Mouse (Mus musculus): Measurements from ENCODE around the gene Cdca3.
"Not testable (repeated sequence)": the region's sequence is repeated elsewhere in the genome, so short reads cannot be mapped to it uniquely, and the experiment has no call there.

Gene Cdca3

DNA sequence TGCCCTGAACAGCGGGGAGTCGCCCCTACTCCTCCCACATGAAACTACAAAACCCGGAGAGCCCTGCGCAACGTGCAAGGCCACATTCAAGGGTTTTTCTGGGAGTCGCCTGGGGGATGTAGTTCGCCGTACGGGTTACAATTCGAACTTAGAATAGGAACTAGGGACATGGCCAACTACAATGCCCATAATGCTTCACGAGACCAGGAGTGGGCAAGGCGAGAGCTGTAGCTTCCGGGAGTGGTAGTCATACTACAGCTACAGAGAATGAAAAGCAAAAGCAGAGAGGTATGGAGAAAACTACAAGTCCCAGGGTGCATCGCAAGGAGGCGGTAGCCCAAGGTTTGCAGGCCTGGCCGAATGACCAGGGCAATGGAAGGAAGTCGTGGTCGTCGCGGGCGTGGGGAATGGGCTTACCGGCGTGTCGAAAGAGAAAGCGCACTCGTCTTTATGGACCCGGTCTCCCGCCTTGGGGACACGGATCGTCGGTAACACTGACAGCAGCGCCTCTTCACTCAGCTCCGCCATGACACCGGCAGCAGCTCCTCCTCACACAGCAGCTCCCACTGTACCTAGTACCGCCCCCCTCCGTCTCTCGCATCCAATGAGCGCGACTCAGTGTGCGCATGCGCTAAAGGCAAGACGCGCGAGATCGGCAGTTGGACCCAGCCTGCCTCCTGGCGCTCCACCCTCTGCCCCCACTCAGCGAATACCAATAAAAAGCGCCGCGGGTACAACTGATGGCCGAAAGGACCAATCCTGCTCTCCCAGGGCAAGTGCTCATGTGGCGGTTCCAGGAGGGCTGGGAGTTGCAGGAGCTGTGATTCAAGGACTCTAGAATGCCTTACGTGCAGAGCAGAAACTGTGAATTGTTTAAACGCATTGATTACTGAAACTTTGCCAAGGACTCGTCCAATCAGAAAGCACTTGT, at the start of gene Cdca3, which contains the start of gene Usp5:
Gene Cdca3, plus strand, starts transcription at position 680 of the 931 bp plus-strand sequence.
Gene Usp5, minus strand, starts transcription at position 617 of the 931 bp plus-strand sequence.
- peak; percentile 100 for DNase-seq (ENCODE audit: low spot score in 2 of 2)

DNA sequence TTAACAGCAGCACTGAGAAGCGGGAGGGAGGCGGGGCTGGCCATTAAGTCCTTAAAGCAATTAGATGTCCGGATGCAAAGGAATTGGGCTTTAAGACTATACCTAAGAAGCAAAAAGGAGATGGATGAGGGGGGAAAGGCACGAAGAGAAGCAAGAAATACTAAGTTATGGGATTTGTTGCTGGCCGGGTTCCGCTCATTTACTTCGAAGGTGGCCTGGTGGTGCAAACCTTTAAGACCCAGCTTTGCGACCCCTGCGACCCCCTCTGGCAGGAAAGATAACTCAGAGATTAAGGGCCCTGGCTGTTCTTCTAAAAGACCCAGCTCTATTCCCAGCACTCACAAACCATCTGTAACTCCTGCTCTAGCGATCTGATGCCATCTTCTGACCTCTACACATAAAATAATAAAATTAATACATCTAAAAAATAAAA, 49.3 kb upstream of the Cdca3 start:
- DNase-seq (ENCODE audit: low spot score in 2 of 2): no peak

DNA sequence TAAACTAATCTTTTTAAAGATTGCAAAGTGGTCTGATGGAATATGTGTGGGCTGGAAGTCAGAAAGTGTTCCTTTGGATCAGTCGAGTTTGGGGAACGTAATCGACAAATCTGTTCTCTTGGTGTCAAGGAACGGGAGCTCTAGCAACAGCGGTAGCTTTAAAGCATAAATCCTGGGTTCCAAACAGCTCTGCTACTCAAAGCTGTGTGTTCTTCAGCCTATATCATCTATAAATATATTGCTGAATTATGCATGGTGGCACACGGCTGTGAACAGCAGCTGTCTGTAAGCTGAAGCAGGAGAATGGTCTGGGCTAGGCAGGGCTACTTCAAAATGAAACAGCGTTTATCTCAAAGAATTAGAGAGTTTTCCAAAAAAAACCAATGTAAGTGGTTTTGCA, 48.4 kb upstream of the Cdca3 start:
- no peak for DNase-seq (ENCODE audit: low spot score in 2 of 2)

DNA sequence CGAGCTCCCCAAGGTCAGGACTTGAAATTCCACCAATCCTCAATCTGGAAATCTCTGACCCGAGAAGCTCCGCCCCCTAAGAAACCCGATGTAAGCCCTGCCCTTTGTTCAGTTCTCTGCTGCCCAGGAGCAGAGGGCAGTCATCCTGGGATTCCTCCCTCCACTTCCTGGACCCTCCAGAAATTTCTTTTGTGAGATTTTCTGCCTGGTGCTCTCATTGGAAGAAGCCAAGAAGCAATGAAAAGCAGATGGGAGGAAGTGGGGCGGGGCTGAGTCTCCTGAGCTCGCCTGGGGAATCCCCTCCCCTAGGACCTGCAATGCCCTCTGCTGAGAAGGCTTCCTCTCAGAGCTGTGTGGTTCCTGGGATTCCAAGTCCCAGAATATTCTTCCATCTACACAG, 46.9 kb upstream of the Cdca3 start:
- no peak for DNase-seq (ENCODE audit: low spot score in 2 of 2)

DNA sequence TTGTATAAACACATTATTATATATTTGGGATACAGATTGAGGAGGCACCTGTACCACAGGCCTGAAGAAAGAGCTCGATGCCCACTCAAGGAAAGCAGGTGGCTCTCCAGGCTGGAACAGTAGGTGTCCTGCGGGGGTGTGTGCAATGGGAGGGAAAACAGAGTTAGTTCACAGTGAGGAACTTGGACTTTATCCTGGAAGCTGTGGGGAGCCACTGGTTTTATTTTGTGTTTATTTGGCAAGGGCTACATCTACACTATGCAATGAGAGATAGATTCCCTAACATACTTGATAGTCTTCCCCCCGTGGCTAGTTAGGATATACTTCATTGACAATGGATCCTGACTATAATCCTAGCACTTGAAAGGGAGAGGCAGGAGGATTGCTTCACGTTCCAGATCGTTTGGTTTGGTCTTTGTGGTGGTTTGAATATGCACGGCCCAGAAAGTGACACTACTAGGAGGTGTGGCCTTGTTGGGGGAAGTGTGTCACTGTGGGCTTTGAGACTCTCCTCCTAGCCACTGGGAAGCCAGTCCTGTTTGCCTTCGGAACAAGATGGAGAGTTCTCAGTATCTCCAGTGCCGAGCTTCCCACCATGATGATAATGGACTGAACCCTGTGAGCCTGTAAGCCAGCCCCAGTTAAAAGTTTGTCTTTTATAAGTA, 42.5 kb upstream of the Cdca3 start:
- DNase-seq (ENCODE audit: low spot score in 2 of 2): no peak

DNA sequence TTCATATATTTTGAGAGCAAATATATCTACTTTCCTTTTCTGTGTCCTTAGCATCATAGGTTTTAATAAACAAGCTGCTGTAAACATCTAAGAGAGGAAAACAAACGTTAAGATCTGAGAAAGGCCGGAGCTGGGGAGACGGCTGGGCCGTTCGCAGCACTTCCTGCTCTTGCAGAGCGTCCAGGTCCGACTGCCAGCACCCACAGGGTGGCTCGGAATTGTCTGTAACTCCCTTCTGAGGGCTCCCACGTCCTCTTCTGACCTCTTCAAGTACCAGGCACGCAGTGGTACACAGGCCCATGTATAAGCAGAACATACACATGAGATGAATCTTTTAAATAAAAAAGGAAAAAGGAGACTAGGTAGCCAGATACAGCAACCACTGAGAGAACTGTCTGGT, 41.6 kb upstream of the Cdca3 start:
- no peak for DNase-seq (ENCODE audit: low spot score in 2 of 2)

DNA sequence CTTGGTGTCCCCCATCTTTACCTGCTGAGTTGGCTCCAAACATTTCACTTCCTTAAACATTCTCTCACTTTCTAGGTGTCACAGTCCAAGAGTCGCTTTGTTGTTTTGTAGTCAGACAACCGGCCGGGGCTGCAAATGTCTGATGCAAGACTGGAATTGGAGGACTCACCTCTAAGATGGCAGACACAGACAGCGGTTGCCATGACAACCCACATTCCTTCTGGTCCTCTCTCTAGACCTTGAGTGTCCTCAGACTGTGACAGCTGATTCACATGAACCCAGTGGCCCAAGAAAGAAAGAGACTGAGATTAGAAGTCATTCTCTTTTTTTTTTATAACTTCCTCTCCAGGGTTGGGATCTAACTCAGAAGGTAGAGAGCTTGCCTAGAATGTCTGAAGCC, 39.8 kb upstream of the Cdca3 start:
- no peak for DNase-seq (ENCODE audit: low spot score in 2 of 2)

DNA sequence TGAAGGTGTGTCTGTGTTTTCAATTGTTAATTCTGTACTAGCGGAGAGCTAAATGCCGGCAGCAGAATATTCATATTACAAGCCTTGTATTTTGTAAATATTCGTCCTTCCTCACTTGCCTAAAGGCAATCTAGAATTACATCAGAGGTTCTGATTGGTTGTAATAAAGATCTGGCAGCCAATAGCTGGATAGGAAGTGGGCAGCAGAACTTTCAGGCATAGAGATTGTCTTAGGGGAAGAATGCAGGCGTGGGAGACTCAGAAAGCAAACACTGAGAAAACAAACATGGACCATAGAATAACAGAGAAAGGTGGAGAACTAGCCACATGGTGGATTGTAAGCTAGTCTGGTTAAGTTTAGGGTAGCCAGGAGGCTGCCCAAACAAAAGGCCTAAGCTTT, 39.2 kb upstream of the Cdca3 start:
- DNase-seq (ENCODE audit: low spot score in 2 of 2): no peak

DNA sequence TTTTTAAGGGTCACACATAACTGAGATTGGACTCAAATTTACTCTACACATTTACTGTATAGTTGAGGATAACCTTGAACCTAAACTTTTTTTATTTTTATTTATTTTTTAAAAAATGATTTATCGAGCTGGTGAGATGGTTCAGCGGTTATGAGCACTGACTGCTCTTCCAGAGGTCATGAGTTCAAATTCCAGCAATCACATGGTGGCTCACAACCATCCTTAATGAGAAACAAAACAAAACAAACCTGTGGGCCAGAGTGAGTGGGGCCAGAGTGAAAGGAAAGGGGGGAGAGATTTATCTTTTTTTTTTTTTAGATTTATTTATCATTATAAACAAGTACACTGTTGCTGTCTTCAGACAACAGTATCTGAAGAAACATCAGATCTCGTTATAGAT, 37.4 kb upstream of the Cdca3 start:
- no peak for DNase-seq (ENCODE audit: low spot score in 2 of 2)

DNA sequence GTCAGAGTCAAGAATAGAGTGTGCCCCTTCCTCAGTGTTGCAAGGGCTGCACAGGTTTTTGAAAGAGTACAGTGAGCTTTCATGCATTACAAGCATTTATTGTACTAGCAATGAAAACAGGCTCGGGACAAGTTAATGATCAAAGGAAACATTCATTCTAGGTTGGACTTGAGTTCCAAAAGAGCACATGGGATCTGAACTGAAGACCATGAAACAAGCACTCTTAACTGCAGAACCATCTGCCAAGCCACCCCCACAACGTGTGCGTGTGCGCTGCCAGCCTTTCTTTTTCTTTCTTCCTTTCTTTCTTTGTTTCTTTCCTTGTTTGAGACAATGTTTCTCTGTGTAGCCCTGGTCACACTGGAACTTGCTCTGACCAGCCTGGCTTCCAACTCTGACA, 33.6 kb upstream of the Cdca3 start:
- no peak for DNase-seq (ENCODE audit: low spot score in 2 of 2)

DNA sequence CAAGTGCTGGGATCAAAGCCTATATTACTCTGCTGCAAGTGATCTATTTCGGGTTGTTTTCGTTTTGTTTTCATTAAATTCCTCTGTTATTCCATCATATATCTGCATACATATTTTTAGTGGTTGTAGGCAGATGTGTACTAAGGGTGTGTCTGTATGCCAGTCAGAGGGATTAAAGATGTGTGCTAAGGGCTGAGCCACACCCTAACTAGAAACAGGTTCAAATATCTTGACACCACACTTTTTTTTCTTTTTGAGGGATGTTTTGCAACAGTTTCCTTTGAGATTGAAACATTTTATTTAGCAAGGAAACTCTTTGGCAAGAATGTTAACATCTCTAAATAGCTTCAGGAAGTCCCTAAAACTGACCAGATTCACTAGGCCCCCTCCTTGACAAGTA, 33.1 kb upstream of the Cdca3 start:
- DNase-seq (ENCODE audit: low spot score in 2 of 2): no peak

DNA sequence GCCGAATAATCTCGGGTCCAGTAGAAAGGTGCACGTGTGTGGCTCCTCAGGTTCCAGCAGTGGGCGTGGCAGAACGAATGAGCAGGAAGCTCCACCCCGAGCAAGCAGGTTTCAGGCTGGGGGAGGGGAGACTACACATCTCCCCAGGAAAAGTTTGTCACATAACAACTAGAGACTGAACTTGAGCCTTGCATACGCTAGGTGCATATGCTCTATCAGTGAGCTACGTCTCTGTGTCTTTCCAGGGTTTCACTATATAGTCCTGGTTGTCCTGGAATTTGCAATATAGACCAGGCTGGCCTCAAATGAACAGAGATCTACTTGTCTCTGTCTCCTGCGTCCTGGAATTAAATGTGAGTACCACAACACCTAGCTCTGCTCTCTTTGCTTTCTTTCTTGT, 26.9 kb upstream of the Cdca3 start:
- DNase-seq (ENCODE audit: low spot score in 2 of 2): not testable (repeated sequence)

DNA sequence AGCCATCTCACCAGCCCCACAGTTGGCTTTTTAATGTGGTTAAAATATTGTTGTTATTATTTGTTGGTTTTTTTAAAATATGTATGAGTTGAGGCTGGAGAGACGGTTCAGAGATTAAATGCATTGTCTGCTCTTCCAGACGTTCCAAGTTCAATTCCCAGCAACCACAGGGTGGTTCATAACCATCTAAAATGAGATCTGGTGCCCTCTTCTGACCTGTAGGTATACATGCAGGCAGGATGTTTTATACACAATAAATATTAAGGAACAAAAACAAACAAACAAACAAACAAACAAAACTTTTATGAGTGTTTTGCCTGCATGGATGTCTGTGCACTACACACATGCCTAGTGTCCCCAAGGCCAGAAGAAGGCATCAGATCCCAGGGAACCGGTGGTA, 26.3 kb upstream of the Cdca3 start:
- DNase-seq (ENCODE audit: low spot score in 2 of 2): no peak

DNA sequence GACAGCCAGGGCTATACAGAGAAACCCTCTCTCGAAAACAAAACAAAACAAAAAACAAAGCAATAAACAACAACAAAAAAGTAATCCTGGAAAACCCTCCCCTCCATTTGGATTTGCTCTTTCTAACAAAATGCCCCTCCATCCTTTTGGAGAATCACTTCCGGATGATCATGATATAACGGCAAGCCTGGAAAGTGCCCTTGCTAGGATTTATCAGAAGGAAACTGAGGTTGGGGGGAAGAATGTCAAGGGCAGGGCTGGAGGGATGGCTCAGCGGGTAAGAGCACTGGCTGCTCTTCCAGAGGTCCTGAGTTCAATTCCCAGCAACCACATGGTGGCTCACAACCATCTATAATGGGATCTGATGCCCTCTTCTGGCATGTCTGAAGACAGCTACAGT, 25.7 kb upstream of the Cdca3 start:
- DNase-seq (ENCODE audit: low spot score in 2 of 2): not testable (repeated sequence)

DNA sequence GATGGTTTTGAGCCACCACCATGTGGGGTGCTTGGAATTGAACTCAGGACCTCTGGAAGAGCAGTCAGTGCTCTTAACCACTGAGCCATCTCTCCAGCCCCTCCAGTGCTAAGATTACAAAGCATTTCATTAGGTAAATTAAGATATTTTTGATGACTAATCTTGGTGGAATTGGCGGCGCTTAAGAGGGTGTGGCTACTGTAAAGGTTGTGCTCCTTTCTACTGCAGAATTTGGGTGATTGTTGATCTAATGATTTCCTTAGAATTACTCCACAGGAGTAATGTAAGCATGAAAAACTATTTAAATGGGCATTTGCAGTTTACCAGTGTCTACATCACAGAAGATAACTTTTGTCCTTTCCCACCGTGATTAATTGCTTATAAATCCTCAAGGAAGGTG, 25.0 kb upstream of the Cdca3 start:
- no peak for DNase-seq (ENCODE audit: low spot score in 2 of 2)

DNA sequence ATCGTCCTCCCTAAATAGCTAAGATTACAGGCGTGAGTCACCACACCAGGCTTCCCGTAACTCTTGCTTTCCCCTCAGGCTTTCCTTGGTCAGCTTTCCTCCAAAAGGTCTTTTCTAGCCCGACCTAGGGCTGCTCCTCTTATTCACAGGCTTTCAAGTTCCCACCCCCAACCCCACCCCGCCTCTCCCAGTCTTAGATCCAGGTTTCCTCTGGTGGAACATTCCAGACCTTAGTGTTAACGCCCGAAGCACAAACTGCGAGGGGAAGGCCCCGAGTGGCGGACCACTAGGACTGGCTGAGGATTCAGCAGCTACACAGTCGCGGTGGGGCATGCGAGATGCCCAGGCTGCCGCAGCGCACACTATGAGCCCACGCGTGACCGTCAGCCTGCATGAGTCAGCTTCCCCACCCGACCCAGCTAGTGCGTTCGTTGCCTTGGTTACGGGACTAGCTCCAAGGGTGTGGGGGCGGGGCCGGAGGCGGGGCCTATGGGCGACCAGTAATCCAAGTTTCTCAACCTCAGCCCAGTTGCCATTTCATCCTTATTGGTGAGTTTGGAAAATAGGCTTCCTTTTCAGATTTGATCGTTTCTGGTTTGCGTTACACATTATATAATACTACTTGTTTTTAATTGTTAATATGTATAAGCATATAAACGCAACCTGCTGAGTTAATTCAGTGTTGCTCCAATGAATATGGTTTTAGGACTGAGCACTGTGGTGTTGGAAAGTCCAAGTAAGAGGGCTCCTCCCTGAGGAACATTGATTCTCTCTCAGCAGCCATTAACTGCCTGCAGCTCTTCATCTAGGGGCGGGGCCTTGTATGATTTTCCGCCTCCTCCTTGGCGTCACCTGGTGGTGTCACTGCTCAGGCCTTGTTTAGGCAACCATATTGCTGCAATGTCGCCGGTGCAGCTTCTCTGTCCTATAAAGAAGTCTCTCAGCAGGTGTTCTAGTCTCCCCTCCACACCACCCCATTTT, 23.7 kb upstream of the Cdca3 start:
- DNase-seq (ENCODE audit: low spot score in 2 of 2): peak; percentile 98

DNA sequence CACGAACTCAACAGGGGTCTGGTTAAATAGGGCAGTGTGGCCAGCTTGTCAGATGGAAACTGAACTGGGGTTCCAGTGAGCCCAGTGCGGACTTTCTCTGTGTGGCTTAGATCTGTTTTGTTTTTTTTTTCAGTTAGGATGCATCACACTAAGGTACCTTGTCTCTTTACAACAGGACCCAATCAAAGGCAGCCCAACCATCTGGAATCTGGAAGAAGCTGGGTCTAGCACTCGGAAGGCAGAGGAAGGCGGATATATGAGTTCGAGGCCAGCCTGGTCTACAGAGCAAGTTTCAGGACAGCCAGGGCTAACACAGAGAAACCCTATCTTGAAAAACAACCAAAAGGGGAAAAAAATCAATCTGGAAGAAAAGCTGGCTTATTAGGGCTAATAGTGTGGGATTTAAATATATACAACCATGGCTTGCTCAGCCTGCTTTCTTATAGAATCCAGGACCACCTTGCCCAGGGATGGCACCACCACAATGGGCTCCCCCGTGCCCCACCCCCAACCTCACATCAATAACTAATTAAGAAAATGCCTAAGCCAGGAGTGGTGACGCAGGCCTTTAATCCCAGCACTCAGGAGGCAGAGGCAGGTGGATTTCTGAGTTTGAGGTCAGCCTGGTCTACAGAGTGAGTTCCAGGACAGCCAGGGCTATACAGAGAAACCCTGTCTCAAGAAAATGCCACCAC, 22.8 kb upstream of the Cdca3 start:
- DNase-seq (ENCODE audit: low spot score in 2 of 2): no peak

DNA sequence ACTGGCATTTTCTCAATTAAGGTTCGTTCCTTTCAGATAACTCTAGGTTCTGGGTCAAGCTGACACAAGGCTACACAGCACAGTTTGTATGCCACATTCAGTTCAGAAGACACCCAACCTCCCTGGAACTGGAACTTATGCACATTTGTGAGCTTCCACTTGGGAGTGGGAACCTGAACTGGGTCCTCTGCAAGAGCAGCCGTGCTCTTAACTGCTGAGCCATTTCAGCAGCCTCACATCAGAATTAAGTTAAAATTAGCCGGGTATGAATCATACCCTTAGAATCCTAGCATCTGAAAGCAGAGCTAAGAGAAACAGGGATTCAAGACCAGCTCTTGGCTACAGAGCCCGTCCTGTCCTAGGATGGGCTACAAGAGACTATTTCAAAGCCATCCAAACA, 22.0 kb upstream of the Cdca3 start:
- DNase-seq (ENCODE audit: low spot score in 2 of 2): no peak

DNA sequence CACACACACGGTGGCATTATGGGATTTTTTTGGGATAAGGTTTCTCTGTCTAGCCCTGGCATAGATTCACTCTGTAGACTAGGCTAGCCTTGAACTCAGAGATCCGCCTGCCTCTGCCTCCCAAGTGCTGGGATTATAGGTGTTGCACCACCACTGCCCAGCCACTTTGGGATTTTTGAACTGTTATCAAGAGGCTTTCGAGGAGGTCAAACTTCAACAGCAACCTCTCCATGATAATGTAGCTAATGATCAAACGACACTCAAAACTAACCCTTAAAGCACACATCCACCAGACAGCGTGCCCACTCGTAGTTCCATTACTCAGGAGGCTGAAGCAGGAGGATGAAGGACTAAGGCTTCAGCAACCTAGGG, 21.4 kb upstream of the Cdca3 start:
- no peak for DNase-seq (ENCODE audit: low spot score in 2 of 2)

DNA sequence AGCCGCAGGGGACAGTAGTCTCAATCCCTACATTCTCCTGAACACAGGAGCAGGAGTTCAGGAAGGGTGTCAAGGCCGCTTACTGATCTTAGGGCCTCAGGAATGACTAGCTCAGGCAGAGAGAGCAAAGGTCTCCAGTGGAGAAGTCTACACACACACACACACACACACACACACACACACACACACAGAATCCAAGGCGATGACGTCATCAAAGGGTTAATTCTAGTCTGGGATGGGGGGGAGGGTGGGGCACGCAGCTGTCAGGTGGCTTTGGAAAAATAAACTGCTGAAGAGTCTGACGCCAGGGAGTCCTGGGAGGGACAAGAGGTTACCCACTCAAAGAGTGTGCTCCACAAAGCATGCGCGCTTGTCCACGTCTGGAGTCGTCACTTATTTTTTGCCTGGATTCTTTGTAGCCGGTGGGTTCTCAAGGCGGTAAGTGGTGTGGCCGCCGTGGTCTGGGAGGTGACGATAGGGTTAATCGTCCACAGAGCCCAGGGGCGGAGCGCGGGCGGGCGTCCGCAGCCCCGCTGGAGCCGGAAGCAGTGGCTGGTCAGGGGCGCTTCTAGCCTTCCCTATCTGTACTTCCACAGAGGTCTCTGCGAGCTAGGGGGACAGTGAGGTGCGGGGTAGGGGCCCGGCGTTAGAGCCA, 20.9 kb upstream of the Cdca3 start, which contains the start of gene Spsb2:
Gene Spsb2, plus strand, starts transcription at position 304 of the 655 bp plus-strand sequence.
- DNase-seq (ENCODE audit: low spot score in 2 of 2): peak; percentile 76
